Mouse (Mus musculus): ENCODE results near the gene Hsf2bp. TPM values are rescaled to one million over a fixed set of nuclear protein-coding genes. Genes with fewer than 3 reads are reported as not detected.
A peak's percentile ranks its signal among the peaks of the same experiment; 100 is the strongest.

Gene Hsf2bp
- polyA plus RNA-seq, 2 experiments, result 0.59 to 0.74 TPM

- no peak overlapping the region for H3K4me2 ChIP-seq (replicated peaks; ENCODE audit: low read depth, low read length, severe bottlenecking)
- no peak overlapping the region for H3K27ac ChIP-seq (replicated peaks; ENCODE audit: low read depth, low read length)
- no peaks in the 10 kb centered on the region for H3K9me3 ChIP-seq (ENCODE audit: control insufficient read depth, low read length)
- DNase-seq (ENCODE audit: low spot score), result no peak
- WGBS, result 85% methylated on average over 1 of the region's 1 CpGs
- no peak for TF ChIP-seq POLR2A (IDR thresholded peaks at IDR 0.05; ENCODE audit: borderline replicate concordance, extremely low read depth, insufficient read depth, insufficient read length)
- no peaks in the 10 kb centered on the region for H3K27me3 ChIP-seq (ENCODE audit: control insufficient read depth, insufficient read depth, low read length)
- H3K4me3 ChIP-seq (replicated peaks; ENCODE audit: low read length), result no peak overlapping the region
- no peak overlapping the region for H3K9ac ChIP-seq (ENCODE audit: low read depth, low read length, severe bottlenecking)
- no peaks in the 10 kb centered on the region for H3K4me1 ChIP-seq (ENCODE audit: control insufficient read depth, insufficient read depth, low read length)
- H3K36me3 ChIP-seq (ENCODE audit: control insufficient read depth, insufficient read depth, low read length), result no peaks in the 10 kb centered on the region
- ATAC-seq (ENCODE audit: low FRiP score, low read depth), result no peak
Measured at GRCm38 (mm10) chr17:31986915-31987314, 49.2 kb downstream of the Hsf2bp start.

GRCm38 (mm10) chr17:31983491-31983890, 52.7 kb downstream of the Hsf2bp start:
- Histone ChIP-seq H3K4me3 (replicated peaks; ENCODE audit: low read length) (no peak overlapping the region), H3K9me3 (ENCODE audit: control insufficient read depth, low read length) (no peaks in the 10 kb centered on the region), H3K9ac (ENCODE audit: low read depth, low read length, severe bottlenecking) (no peak overlapping the region), H3K27me3 (ENCODE audit: control insufficient read depth, insufficient read depth, low read length) (no peaks in the 10 kb centered on the region), H3K36me3 (ENCODE audit: control insufficient read depth, insufficient read depth, low read length) (no peaks in the 10 kb centered on the region), H3K27ac (replicated peaks; ENCODE audit: low read depth, low read length) (0 out of 2 replicates have a peak overlapping the region, but pooled peaks have one; percentile 14), H3K4me2 (replicated peaks; ENCODE audit: low read depth, low read length, severe bottlenecking) (no peak overlapping the region), H3K4me1 (ENCODE audit: control insufficient read depth, insufficient read depth, low read length) (no peaks in the 10 kb centered on the region)
- DNase-seq (ENCODE audit: low spot score) (no peak), ATAC-seq (ENCODE audit: low FRiP score, low read depth) (no peak)
- no peak for TF ChIP-seq POLR2A (IDR thresholded peaks at IDR 0.05; ENCODE audit: borderline replicate concordance, extremely low read depth, insufficient read depth, insufficient read length)
- 47% methylated on average over 3 of the region's 3 CpGs for WGBS

DNA sequence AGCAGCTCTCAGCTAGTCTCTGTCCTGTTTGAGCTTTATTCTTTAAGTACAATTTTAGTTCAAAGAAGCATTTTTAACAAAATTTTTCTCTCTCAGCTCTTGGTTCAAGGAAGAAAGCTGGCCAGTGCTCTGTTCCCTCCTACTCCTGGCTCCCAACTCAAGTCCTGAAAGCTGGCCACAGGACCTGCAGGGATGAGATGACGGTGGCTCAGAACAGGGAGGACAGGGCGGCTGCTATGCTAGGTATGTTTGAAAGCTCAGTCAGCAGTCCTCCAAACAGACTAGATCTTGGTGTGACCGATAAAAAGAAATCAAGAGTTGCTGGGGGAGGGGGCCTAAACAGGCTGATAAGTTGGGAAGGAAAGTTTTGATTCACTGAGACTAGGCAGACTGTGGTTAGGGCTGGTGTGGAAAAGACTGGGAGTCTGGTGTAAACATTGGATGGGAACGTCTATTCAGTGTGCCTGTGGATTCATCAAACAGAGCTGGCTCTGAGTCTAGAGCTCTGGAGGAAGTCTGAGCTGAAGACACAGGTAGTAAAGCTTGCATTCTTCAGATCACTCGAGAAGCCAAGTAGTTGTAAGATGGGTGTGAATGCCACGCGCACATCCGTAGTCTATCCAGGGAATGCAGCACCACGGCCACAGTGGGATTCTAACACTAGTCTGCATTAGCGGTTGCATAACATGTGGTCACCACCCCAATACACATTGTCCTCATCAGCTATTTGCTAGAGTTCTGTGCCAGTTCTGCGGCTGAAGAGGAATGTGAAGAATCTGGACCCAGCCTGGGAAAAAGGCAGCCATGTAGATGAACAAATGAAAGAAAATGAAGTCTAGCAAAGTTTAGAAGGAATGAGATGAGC, 53.6 kb downstream of the Hsf2bp start:
- ATAC-seq (ENCODE audit: low FRiP score, low read depth), result peak; percentile 44; the same call in 1 of the 2 replicates
- DNase-seq (ENCODE audit: low spot score), result peak; percentile 45
- no peaks in the 10 kb centered on the region for H3K36me3 ChIP-seq (ENCODE audit: control insufficient read depth, insufficient read depth, low read length)

DNA sequence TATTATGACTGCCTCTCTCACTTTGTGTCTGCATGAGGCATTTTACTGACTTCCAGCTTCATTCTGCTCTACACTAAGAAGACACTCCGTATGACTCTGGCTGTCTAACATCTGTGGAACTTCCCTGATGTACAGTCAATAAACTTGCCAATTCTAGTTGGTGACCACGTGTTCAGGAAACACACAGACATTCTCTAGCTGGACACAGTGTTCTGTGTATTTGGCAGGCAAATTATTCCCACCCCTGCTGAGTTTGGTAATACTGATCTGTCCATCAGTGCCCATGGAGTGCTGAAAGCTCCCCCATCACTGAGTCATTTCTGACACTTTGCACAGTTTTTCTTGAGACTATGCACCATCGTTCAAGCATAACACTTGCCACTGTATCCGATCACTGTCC, 56.3 kb downstream of the Hsf2bp start:
- Histone ChIP-seq H3K4me1 (ENCODE audit: control insufficient read depth, insufficient read depth, low read length) (no peaks in the 10 kb centered on the region), H3K9ac (ENCODE audit: low read depth, low read length, severe bottlenecking) (no peak overlapping the region), H3K36me3 (ENCODE audit: control insufficient read depth, insufficient read depth, low read length) (no peaks in the 10 kb centered on the region), H3K4me3 (replicated peaks; ENCODE audit: low read length) (no peak overlapping the region), H3K27me3 (ENCODE audit: control insufficient read depth, insufficient read depth, low read length) (no peaks in the 10 kb centered on the region), H3K27ac (replicated peaks; ENCODE audit: low read depth, low read length) (no peak overlapping the region), H3K9me3 (ENCODE audit: control insufficient read depth, low read length) (no peaks in the 10 kb centered on the region), H3K4me2 (replicated peaks; ENCODE audit: low read depth, low read length, severe bottlenecking) (no peak overlapping the region)
- no peak for TF ChIP-seq POLR2A (IDR thresholded peaks at IDR 0.05; ENCODE audit: borderline replicate concordance, extremely low read depth, insufficient read depth, insufficient read length)
- ATAC-seq (ENCODE audit: low FRiP score, low read depth), result no peak
- DNase-seq (ENCODE audit: low spot score), result no peak
- 59% methylated on average over 4 of the region's 4 CpGs for WGBS

More for the DNA sequence above, 53.6 kb downstream of the Hsf2bp start:
- H3K9ac ChIP-seq (ENCODE audit: low read depth, low read length, severe bottlenecking), result no peak overlapping the region
- TF ChIP-seq POLR2A (IDR thresholded peaks at IDR 0.05; ENCODE audit: borderline replicate concordance, extremely low read depth, insufficient read depth, insufficient read length), result no peak
- no peak overlapping the region for H3K4me3 ChIP-seq (replicated peaks; ENCODE audit: low read length)
- H3K27me3 ChIP-seq (ENCODE audit: control insufficient read depth, insufficient read depth, low read length), result no peaks in the 10 kb centered on the region
- no peaks in the 10 kb centered on the region for H3K9me3 ChIP-seq (ENCODE audit: control insufficient read depth, low read length)
- 74% methylated on average over 11 of the region's 11 CpGs for WGBS
- H3K27ac ChIP-seq (replicated peaks; ENCODE audit: low read depth, low read length), result peak overlapping the region; percentile 30
- H3K4me2 ChIP-seq (replicated peaks; ENCODE audit: low read depth, low read length, severe bottlenecking), result no peak overlapping the region
- H3K4me1 ChIP-seq (ENCODE audit: control insufficient read depth, insufficient read depth, low read length), result no peaks in the 10 kb centered on the region

DNA sequence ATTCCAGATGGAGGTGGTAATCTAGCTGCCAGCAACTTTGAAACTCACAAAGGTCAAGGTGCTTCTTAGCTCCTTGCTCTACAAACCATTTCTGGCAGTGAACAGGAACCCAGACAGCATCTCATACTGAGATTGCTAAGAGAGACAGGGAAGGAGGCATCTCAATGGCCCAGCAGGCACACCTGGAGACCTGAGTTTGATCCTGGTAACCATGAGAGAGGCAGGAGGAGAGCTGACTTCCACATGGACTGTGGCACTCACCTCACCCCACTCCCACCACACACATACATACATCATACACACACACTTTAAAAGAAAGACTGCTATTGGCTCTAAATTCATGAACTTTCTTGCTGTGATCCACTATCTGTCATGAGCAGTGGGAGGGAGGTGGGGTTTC, 59.0 kb downstream of the Hsf2bp start:
- Histone ChIP-seq H3K36me3 (ENCODE audit: control insufficient read depth, insufficient read depth, low read length) (no peaks in the 10 kb centered on the region), H3K4me2 (replicated peaks; ENCODE audit: low read depth, low read length, severe bottlenecking) (no peak overlapping the region), H3K9me3 (ENCODE audit: control insufficient read depth, low read length) (no peaks in the 10 kb centered on the region), H3K9ac (ENCODE audit: low read depth, low read length, severe bottlenecking) (no peak overlapping the region), H3K27me3 (ENCODE audit: control insufficient read depth, insufficient read depth, low read length) (no peaks in the 10 kb centered on the region), H3K4me3 (replicated peaks; ENCODE audit: low read length) (no peak overlapping the region), H3K27ac (replicated peaks; ENCODE audit: low read depth, low read length) (no peak overlapping the region), H3K4me1 (ENCODE audit: control insufficient read depth, insufficient read depth, low read length) (no peaks in the 10 kb centered on the region)
- ATAC-seq (ENCODE audit: low FRiP score, low read depth) (no peak), DNase-seq (ENCODE audit: low spot score) (no peak)
- no peak for TF ChIP-seq POLR2A (IDR thresholded peaks at IDR 0.05; ENCODE audit: borderline replicate concordance, extremely low read depth, insufficient read depth, insufficient read length)

All from limb, embryonic 14.5 days (tissue).